Mouse (Mus musculus) olfactory bulb, adult 2 months (tissue): ENCODE results near the gene Lrrfip2.

Experiments used
- CTCF ChIP-seq: fragments of 200-500 bp; IDR thresholded peaks from 2 replicates; pipeline ENCODE4 v1.5.1; 2012; ENCODE audit warnings: low read depth, mild to moderate bottlenecking, low read length, moderate library complexity; ENCODE audit not compliant: insufficient read depth
- POLR2A ChIP-seq: fragments of 200-500 bp; IDR thresholded peaks from 2 replicates; pipeline ENCODE4 v1.6.1; 2012; ENCODE audit warnings: mild to moderate bottlenecking, low read depth, low read length, moderate library complexity; ENCODE audit not compliant: insufficient read depth

DNA sequence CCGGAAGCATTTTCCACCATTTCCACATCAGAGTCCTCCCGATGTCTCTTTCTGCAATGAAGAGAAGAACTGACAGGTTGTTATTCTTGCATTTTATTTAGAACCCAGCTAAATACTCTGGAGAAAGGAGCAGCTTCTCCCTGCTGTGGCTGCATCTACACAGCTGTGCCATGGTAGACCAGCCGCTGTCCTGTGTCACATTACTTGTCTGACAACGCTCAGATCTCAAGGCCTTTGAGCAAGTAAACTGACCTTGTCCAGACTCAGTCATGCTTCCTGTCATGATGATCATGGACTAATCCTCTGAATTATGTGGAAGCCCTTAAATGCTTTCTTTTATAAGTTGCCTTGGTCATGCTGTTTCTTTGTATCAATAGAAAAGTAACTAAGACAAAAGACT, 122.4 kb downstream of the Lrrfip2 start:
- TF ChIP-seq POLR2A (no peak), CTCF (no peak)
